Mouse (Mus musculus) brain, embryonic 14.5 days (tissue): Measurements from ENCODE around the gene Dcdc2a.

Experiments
- CTCF ChIP-seq: fragments of 200-500 bp; IDR thresholded peaks from 2 replicates; pipeline ENCODE4 v1.5.1; 2012; ENCODE audit warnings: inconsistent platforms, mild to moderate bottlenecking, moderate library complexity, borderline replicate concordance; ENCODE audit not compliant: insufficient read depth, insufficient read length; ENCODE audit errors: extremely low read depth
- POLR2A ChIP-seq: fragments of 200-500 bp; IDR thresholded peaks from 2 replicates; pipeline ENCODE4 v1.6.1; 2012; ENCODE audit warnings: mild to moderate bottlenecking, inconsistent platforms, borderline replicate concordance; ENCODE audit not compliant: poor library complexity, insufficient read depth, insufficient read length, severe bottlenecking; ENCODE audit errors: extremely low read depth

- TF ChIP-seq POLR2A (no peak), CTCF (no peak)
Measured at GRCm38 (mm10) chr13:25091347-25091746, 35.5 kb downstream of the Dcdc2a start.
